Mouse (Mus musculus) heart, embryonic 16.5 days (tissue): Measurements from ENCODE around the gene 6030468B19Rik. TPM values are rescaled to one million over a fixed set of nuclear protein-coding genes. Genes with fewer than 3 reads are reported as not detected.
A peak's percentile ranks its signal among the peaks of the same experiment; 100 is the strongest.
"Not testable (repeated sequence)": the region's sequence is repeated elsewhere in the genome, so short reads cannot be mapped to it uniquely, and the experiment has no call there.

Source experiments
- ATAC-seq: fragments of 200-750 bp; cut with Nextera tagmentation; replicated peaks from 2 replicates; pipeline ENCODE4 v1.8.0; 2017; ENCODE audit warnings: moderate number of reproducible peaks; ENCODE audit not compliant: insufficient read depth, low FRiP score; ENCODE audit errors: extremely low read depth
- H3K27ac ChIP-seq: fragments of 300-500 bp; sonication (generic); 2 replicates; pipeline ENCODE4 v1.5.1; 2014; ENCODE audit warnings: mild to moderate bottlenecking, low read length, control low read depth, moderate library complexity
- H3K27me3 ChIP-seq: fragments of 300-500 bp; sonication (generic); 2 replicates; pipeline ENCODE4 v1.6.1; 2014; ENCODE audit warnings: low read length, mixed read lengths; ENCODE audit not compliant: control insufficient read depth, insufficient read depth
- H3K36me3 ChIP-seq: fragments of 300-500 bp; sonication (generic); 2 replicates; pipeline ENCODE4 v1.6.1; 2014; ENCODE audit not compliant: control insufficient read depth, insufficient read depth
- H3K4me1 ChIP-seq: fragments of 300-500 bp; sonication (generic); 2 replicates; pipeline ENCODE4 v1.6.1; 2014; ENCODE audit warnings: low read length, mixed read lengths; ENCODE audit not compliant: control insufficient read depth, insufficient read depth
- H3K4me2 ChIP-seq: fragments of 300-500 bp; sonication (generic); 2 replicates; pipeline ENCODE4 v1.6.1; 2014; ENCODE audit warnings: low read depth, mild to moderate bottlenecking, control low read depth, low read length
- H3K4me3 ChIP-seq: fragments of 300-500 bp; sonication (generic); 2 replicates; pipeline ENCODE4 v1.5.1; 2014; ENCODE audit warnings: mild to moderate bottlenecking, control low read depth, low read length
- H3K9ac ChIP-seq: fragments of 300-500 bp; sonication (generic); 2 replicates; pipeline ENCODE4 v1.6.1; 2014; ENCODE audit warnings: low read length, control low read depth
- H3K9me3 ChIP-seq: fragments of 300-500 bp; sonication (generic); replicated peaks from 2 replicates; pipeline ENCODE4 v1.6.1; 2016; ENCODE audit warnings: low read length; ENCODE audit not compliant: control insufficient read depth
- WGBS: fragments of 180-500 bp; shearing (Covaris S2); extraction: QIAGEN DNeasy Blood & Tissue Kit; methylation state at CpG from one replicate; pipeline ENCODE4 v1.1.7; 2014; 5-methylcytosine and 5-hydroxymethylcytosine counted together
- polyA plus RNA-seq: library from polyadenylated mRNA; unstranded; fragments of >200 nt; fragmentation: Nextera tagmentation; extraction: Ambion mirVana; gene quantifications from 2 replicates; pipeline ENCODE4 v1.2.1, GENCODE M21; 2015

6030468B19Rik gene
- polyA plus RNA-seq, 1 experiment from 2014 or later: 0.39 TPM

DNA sequence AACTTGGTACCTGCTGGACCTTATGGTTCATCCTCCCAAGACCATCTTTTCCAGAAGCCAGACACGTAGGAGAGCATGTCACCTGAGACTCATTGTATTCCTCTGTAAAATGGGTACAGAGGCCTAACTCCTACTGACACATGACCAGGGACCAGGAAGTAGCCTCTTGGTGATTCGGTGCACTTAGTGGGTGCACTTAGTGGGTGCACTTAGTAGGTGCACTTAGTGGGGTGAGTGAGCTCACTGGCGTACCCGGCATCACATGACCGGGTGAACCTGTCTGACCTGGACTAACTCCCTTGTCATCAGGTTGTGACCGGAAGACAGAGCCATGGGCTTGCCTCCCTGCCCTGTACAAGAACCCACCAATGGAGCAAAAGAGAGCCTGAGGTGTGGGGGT, 9.3 kb downstream of the 6030468B19Rik start:
- Histone ChIP-seq H3K9ac (no peak overlapping the region), H3K4me2 (no peak overlapping the region), H3K27ac (no peak overlapping the region), H3K27me3 (no peaks in the 10 kb centered on the region), H3K9me3 (no peaks in the 10 kb centered on the region), H3K4me3 (no peak overlapping the region), H3K36me3 (no peaks in the 10 kb centered on the region), H3K4me1 (peaks cover 17% of the 10 kb centered on the region)
- 93% methylated on average over 6 of the region's 6 CpGs for WGBS
- no peak for ATAC-seq

- Histone ChIP-seq H3K36me3 (peaks cover 12% of the 10 kb centered on the region), H3K9me3 (no peaks in the 10 kb centered on the region), H3K4me2 (peak within 1 kb of the TSS; percentile 79), H3K27me3 (no peaks in the 10 kb centered on the region), H3K27ac (peak within 1 kb of the TSS; percentile 85), H3K9ac (peak within 1 kb of the TSS; percentile 95), H3K4me1 (peaks cover 27% of the 10 kb centered on the region), H3K4me3 (peak within 1 kb of the TSS; percentile 90)
- WGBS: under 1% methylated on average over 75 of the region's 75 CpGs
- peak; percentile 69 for ATAC-seq
These were observed 12.2 kb downstream of the 6030468B19Rik start, which contains the start of the genes Gm20708 and Syngr2 for GRCm38 (mm10) chr11:117809407-117810311. TSS of gene Gm20708 (plus strand) at chr11:117809668. TSS of gene Syngr2 (plus strand) at chr11:117809668.

DNA sequence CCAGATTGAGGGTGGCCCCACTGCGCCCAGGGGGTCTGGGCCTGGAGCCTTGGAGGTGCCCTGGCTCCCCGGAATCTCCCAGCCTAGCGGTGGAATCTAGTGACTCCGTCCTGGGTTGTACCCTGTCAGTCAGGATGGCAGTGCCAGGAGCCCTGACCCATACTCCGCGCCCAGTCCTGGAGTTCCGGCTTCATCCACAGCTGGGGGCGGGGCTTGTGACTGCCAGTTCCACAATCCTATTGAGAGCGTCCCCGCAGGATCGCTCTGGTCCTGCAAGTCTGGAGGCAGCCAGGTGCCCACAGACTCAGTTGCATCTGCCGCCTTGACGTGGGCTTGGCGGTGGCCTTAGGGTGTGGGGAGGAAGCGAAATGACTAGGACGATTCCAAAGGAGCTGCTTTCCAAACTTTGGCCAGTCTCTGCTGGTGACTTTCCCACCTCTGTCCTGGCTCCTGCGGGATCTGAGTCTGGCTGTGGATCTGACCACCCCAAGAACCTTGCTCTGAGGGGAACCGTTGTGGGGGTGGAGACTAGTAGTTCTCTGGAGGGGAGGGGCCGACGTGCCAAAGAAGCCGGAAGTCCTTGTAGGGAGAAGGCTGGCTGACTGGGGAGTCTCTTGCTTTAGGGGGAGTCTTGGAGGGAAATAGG, 13.1 kb downstream of the 6030468B19Rik start:
- no peaks in the 10 kb centered on the region for H3K9me3 ChIP-seq
- H3K27me3 ChIP-seq: no peaks in the 10 kb centered on the region
- peaks cover 20% of the 10 kb centered on the region for H3K36me3 ChIP-seq
- peak overlapping the region; percentile 90 for H3K4me3 ChIP-seq
- peak overlapping the region; percentile 95 for H3K9ac ChIP-seq
- under 1% methylated on average over 21 of the region's 21 CpGs for WGBS
- H3K4me1 ChIP-seq: peaks cover 34% of the 10 kb centered on the region
- peak overlapping the region; percentile 85 for H3K27ac ChIP-seq
- peak; percentile 76 for ATAC-seq
- H3K4me2 ChIP-seq: peak overlapping the region; percentile 79

DNA sequence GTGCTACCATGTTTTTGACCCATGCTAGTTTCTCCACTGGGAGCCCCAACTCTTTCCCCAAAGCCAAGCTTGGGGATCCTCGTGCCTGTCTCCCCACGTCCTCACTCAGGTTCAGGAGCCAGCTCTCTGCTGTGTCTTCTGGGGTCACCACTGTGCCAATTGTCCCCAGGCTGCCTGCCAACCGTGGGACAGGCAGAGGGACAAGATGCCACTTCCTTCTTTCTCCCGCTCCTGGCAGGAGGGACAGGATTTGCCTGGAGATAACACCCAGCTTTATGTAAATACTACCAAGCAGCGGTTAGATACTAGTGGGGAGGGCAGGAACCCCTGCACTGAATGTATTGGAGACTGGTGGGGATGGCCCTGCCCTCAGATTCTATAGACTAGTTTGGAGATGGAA, 16.4 kb downstream of the 6030468B19Rik start:
- ATAC-seq: no peak
- 45% methylated on average over 5 of the region's 5 CpGs for WGBS
- peak overlapping the region; percentile 41; the same call in 1 of the 2 replicates for H3K27ac ChIP-seq
- H3K9me3 ChIP-seq: no peaks in the 10 kb centered on the region
- peaks cover 42% of the 10 kb centered on the region for H3K4me1 ChIP-seq
- H3K4me3 ChIP-seq: no peak overlapping the region
- H3K4me2 ChIP-seq: no peak overlapping the region
- no peak overlapping the region for H3K9ac ChIP-seq
- H3K36me3 ChIP-seq: peaks cover 42% of the 10 kb centered on the region
- H3K27me3 ChIP-seq: no peaks in the 10 kb centered on the region

GRCm38 (mm10) chr11:117814704-117815366, 17.4 kb downstream of the 6030468B19Rik start:
- no peaks in the 10 kb centered on the region for H3K9me3 ChIP-seq
- H3K27ac ChIP-seq: peak overlapping the region; percentile 60
- peaks cover 45% of the 10 kb centered on the region for H3K36me3 ChIP-seq
- H3K4me1 ChIP-seq: peaks cover 45% of the 10 kb centered on the region
- no peak overlapping the region; the same call in 1 of the 2 replicates for H3K9ac ChIP-seq
- H3K4me2 ChIP-seq: no peak overlapping the region
- H3K4me3 ChIP-seq: no peak overlapping the region
- WGBS: 82% methylated on average over 6 of the region's 6 CpGs
- H3K27me3 ChIP-seq: no peaks in the 10 kb centered on the region
- ATAC-seq: no peak

- Histone ChIP-seq H3K4me1 (peaks cover 46% of the 10 kb centered on the region), H3K36me3 (peaks cover 53% of the 10 kb centered on the region)
- WGBS: 78% methylated on average over 9 of the region's 9 CpGs
- H3K9me3 ChIP-seq, H3K27ac ChIP-seq, H3K27me3 ChIP-seq, H3K4me2 ChIP-seq, ATAC-seq, H3K9ac ChIP-seq, H3K4me3 ChIP-seq: not testable (repeated sequence)
These were observed 18.4 kb downstream of the 6030468B19Rik start for GRCm38 (mm10) chr11:117815850-117816249.

DNA sequence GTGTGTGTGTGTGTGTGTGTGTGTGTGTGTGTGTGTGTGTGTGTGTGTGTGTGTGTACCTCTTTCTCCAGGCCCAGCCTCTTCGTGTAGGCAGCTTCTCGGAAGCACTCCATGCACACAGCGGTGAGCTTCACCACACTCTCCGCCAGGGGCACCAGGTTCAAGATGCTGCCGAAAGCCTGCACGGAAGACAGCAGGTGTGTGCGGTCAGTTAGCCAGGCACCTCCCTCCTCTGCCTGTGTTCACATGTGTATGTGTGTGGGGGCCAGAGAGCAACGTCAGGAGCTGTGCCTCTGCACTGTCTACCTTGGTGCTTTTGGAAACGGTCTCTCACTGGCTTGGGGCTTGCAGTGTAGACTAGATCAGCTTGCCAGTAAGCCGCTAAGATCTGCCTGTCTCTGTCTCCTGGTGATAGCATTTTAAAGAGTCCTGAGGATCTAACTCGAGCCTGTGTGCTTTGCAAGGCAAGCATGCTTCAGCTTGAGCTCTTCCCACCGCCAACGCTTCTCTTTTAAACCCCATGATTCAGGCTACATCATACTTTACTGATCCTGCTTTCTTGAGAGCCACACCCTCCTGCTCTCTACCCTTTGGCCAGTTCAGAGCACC, 19.0 kb downstream of the 6030468B19Rik start:
- no peak for ATAC-seq
- Histone ChIP-seq H3K4me3 (no peak overlapping the region), H3K4me2 (no peak overlapping the region), H3K4me1 (peaks cover 40% of the 10 kb centered on the region), H3K27ac (no peak overlapping the region), H3K27me3 (no peaks in the 10 kb centered on the region), H3K9ac (no peak overlapping the region), H3K36me3 (peaks cover 54% of the 10 kb centered on the region), H3K9me3 (no peaks in the 10 kb centered on the region)
- 88% methylated on average over 12 of the region's 13 CpGs for WGBS

- Histone ChIP-seq H3K4me2 (peak overlapping the region; percentile 43), H3K4me1 (peaks cover 53% of the 10 kb centered on the region), H3K9me3 (no peaks in the 10 kb centered on the region), H3K27me3 (no peaks in the 10 kb centered on the region), H3K4me3 (no peak overlapping the region), H3K27ac (peak overlapping the region; percentile 94), H3K9ac (peak overlapping the region; percentile 48), H3K36me3 (peaks cover 54% of the 10 kb centered on the region)
- WGBS: 50% methylated on average over 8 of the region's 8 CpGs
- ATAC-seq: peak; percentile 79
These were observed 21.6 kb downstream of the 6030468B19Rik start for GRCm38 (mm10) chr11:117819095-117819494.
